Mouse (Mus musculus) heart, postnatal 14 days (tissue): ENCODE data around the gene Rtp3. TPM values are rescaled to one million over a fixed set of nuclear protein-coding genes. Genes with fewer than 3 reads are reported as not detected.

Experiments used
- DNase-seq, 2 experiments: peaks; one replicate each; pipeline ENCODE4 v3.0.0; 2021 to 2022
- intact Hi-C: fragments of 180-260 bp; cut with DNase I; formaldehyde crosslinking; loops from one replicate; pipeline ENCODE4 v1.15.1; 2025
- total RNA-seq, 2 experiments: library from RNA; stranded (reverse); gene quantifications; 2 replicates each; pipeline ENCODE4 v1.2.3; 2021

The Rtp3 gene
- total RNA-seq, 2 experiments from 2014 or later, result 3.0 to 5.2 TPM

DNA sequence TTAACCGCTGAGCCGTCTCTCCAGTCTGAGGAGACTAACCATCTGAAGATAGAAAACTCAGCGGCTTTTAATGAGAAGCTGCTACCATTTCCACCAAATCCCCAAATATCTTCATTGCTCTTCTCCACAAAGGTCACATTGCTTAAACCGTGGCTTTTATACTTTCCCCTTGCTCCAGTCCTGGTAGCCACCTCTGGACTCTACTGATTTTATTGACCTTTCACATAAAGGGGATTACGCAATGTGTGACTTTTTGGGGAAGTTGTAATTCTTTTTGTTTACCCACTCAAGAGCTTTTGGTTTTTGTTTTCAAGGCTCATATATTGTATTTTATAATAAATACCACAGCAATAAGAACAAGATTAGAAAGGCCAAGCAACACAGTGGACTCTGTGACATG lies 4.8 kb downstream of the Rtp3 start:
- intact Hi-C loops, result no loop called here
- DNase-seq, result no peak

DNA sequence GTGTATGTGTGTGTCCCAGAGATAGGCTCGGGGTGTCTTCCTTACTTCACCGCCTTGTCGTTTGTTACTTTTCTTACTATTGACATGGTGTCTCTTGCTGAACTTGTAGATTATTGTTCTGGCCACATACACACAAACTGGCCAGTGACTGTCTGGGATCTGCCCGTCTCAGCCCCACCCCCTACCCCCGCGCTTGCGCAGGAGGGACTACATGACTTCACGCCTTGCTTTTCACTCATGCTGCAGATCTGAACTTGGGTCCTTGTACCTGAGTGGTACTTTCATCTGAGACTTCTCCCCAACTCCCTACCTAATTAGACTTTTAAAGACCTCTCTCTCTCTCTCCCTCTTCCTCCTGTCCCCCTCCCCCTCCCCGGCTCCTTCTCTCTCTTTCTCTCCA lies 6.3 kb downstream of the Rtp3 start:
- no peak for DNase-seq
- intact Hi-C loops, result no loop called here

DNA sequence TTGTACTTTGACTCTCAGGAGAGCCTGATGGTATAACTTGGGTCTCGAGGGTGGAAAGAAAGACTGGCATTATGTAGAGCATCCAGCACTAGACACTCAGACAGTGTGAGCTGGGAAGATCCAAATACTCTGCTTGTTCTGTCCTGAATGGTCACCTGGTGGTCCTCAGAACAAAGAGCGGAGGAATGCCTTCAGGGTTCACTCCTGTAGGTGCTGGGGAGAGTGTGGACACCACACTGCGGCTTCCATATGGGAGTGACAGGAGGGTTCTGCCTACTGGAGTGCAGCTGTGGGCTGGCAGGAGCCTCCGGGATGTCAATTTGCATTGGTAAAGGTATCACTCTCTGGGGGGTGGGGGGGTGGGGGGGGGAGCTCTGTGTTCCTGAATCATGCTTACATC lies 8.0 kb downstream of the Rtp3 start:
- intact Hi-C loops, result no loop called here
- no peak for DNase-seq

- intact Hi-C loops, result no loop called here
Measured at GRCm38 (mm10) chr9:110979411-110979810, 11.0 kb downstream of the Rtp3 start.

DNA sequence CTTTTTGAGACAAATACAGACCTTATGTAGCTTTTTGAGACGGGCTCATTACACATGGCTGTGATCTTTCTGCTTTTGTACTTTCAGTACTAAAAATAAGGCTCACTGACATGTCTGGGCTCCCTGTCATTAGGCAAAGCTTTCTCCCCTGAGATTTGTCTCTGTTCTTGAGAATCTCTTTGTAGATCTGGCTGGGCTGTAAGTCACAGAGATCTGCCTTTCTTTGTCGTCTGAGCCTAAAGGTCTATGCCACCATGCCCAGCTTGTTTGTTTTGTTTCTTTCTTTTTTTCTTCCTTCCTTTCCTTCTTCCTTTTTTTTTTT lies 24.5 kb downstream of the Rtp3 start:
- intact Hi-C loops, result no loop called here
- no peak for DNase-seq

More at GRCm38 (mm10) chr9:110979411-110979810, 11.0 kb downstream of the Rtp3 start:
- DNase-seq, result no peak

DNA sequence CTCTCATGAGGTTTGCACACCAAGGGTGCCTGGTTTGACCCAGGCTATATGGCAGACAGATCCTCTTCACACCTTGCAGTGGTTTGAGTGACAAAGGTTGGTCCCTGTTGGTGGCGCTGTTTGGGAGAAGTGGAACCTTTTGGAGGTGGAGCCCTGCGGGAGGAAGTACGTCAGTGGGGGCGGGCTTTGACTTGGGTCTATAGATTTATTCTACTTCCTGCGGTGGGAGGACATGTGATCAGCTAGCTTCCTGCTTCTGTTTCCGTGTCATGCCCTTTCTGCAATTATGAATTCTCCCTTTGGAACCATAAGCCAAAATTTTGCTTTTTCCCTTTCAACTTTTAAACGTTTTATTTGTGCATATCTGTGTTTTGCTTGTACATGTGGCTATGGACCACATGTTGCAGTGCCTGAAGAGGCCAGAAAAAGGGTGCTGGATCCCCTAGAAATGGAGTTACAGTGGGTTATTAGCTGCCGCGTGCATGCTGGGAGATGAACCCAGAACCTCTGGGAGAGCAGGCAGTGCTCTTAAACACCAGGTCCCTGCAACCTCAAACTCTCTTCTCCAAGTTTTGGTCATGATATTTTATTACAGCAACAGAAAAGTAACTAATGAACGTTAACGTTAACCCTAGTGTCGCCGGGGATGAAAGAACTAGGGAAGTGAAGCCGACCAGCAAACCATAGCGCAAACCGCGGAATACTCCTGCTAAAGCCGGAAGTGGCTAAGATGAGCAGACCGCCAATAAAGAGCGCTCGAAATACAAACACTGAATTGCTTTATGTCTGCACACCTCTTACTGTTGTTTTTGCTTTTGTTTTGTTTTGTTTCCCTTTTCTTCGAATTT lies 25.1 kb downstream of the Rtp3 start:
- intact Hi-C loops, result no loop called here
- no peak for DNase-seq

DNA sequence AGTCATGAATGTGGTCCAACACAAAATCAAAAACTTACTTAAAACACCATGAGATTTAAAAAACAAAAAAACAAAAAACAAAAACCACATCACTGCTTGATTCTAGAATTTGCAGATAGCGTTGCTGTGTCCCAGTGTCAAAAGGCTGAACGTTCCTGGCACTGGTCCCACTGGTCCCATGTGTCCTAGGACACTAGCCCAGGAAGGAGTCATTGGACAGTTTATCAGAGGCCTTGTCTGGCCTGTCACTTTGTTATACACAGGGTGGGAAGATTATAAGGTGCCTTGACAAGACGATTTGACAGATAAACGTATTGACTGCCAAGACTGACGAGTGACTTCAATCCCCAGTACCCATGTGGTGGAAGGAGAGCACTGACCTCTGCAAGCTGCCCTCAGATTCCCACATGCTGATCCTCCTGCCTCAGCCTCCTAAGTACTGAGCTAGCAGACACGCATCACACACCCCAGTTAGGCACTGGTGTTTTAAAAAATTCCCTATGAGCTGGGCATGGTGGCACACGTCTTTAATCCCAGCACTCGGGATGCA lies 26.7 kb downstream of the Rtp3 start:
- DNase-seq, result peak; percentile 38 to 51
- intact Hi-C loops, result no loop called here

DNA sequence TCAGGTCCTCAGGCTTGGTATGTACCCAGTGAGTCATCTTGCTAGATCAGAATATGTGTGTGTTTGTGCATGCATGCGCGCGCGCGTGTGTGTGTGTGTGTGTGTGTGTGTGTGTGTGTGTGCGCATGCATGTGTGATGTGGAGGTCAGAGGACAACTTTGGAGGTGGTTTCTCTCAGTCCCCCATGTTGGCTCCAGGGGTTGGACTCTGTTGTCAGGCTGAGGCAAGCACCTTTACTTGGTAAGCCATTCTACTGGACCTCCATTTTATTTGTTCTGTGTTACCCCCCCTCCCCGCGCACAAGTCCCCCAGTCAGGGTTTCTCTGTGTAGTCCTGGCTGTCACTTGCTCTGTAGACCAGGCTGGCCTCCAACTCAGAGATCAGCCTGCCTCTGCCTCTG lies 29.0 kb downstream of the Rtp3 start:
- intact Hi-C loops, result no loop called here
- DNase-seq, result no peak

- DNase-seq, result no peak
- intact Hi-C loops, result no loop called here
Measured at GRCm38 (mm10) chr9:110960230-110961149, 29.9 kb downstream of the Rtp3 start.

GRCm38 (mm10) chr9:110959669-110960068 lies 30.7 kb downstream of the Rtp3 start:
- intact Hi-C loops, result loop anchor here (10.0 kb wide), 1 partner anchor 545 kb away; the partner anchor contains the start of gene Ngp
- no peak for DNase-seq

DNA sequence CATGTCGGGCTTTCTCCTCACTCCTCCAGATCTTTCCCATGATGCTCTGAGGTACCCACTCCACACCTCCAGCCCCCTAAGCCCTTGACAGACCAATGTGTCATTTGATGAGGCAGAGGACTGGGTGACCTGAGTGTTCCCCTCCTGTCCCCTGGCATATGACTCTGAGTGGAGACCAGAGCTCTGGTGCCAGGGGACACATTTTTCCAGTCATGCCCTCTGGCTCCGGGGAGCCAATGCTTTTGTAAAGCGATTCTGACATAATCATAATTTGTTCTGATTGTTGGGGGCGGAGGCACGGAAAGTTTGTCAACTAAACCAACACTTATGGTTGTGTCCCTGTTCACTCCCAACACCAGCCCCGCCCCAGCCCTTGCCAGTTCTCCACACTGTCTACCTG lies 34.4 kb downstream of the Rtp3 start:
- intact Hi-C loops, result loop anchor here (2.0 to 10.0 kb wide), 2 partner anchors 33 to 541 kb away; partner anchors contain the start of gene Ngp
- DNase-seq, result peak; percentile 44 to 49

DNA sequence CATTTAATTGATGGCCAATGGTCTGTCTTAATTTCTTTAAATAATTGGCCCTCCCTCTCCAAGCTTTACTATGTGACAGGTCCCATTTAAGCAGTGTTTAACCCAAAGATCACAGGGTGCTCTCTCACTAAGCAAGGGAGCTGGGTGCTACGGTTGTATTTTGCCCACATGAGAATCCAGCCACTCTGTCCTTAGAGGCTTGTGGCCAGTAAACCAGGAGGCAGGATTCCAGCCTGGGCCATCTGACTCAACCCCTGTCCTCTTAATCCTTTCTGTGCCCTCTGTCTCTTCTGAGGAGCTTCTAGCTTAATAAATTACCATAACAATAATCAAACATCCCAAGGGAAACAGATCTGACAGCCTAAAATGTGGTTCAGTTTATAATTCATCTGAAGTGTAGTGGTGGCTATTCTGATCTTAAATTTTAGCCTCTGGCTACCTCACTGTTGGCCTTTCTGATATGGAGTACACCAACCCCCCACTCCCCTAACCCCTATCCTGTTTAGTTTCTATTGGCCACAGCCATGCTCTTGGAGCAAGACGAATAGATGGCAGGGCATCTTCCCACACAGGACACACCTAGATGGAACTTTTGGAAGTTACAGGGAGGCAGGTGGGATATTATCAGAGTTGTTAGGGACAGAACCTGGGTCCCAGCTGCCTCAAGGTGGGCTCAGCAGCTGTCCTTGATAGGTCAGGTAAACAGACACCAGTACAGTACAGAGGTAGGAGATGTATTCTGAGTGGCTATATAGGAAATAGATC lies 35.5 kb downstream of the Rtp3 start:
- DNase-seq, result no peak
- intact Hi-C loops, result loop anchor here (2.0 to 10.0 kb wide), 4 partner anchors 32 to 540 kb away; partner anchors contain the start of gene Ngp

- intact Hi-C loops, result loop anchor here (2.0 to 10.0 kb wide), 4 partner anchors 31 to 539 kb away; partner anchors contain the start of gene Ngp
- peak; percentile 78 to 83 for DNase-seq
Measured at GRCm38 (mm10) chr9:110953550-110954461, 36.6 kb downstream of the Rtp3 start.

GRCm38 (mm10) chr9:110952931-110953549 lies 37.3 kb downstream of the Rtp3 start:
- intact Hi-C loops, result loop anchor here (5.0 to 10.0 kb wide), 3 partner anchors 171 to 538 kb away; partner anchors contain the start of gene Ngp

GRCm38 (mm10) chr9:110952398-110952797 lies 38.0 kb downstream of the Rtp3 start:
- intact Hi-C loops, result loop anchor here (5.0 to 10.0 kb wide), 3 partner anchors 170 to 538 kb away; partner anchors contain the start of gene Ngp
- no peak for DNase-seq

More at GRCm38 (mm10) chr9:110952931-110953549, 37.3 kb downstream of the Rtp3 start:
- DNase-seq, result no peak

DNA sequence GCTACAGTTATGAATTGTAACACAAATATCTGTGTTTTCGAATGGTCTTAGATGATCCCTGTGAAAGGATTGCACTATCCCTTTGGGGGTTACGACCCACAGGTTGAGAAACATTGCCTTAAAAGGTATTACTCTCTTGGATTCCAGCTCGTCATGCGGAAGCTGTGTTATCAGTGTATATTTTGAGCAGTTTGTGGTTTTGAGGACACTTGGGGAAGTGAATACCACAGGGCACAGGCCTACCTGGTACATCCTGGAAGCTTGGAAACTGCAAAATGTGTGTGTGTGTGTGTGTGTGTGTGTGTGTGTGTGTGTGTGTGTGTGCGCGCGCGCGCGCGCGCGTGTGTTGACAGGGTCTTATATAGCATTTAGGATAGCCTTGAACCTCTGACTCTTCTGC lies 38.5 kb downstream of the Rtp3 start:
- intact Hi-C loops, result loop anchor here (5.0 to 10.0 kb wide), 3 partner anchors 170 to 537 kb away; partner anchors contain the start of gene Ngp

DNA sequence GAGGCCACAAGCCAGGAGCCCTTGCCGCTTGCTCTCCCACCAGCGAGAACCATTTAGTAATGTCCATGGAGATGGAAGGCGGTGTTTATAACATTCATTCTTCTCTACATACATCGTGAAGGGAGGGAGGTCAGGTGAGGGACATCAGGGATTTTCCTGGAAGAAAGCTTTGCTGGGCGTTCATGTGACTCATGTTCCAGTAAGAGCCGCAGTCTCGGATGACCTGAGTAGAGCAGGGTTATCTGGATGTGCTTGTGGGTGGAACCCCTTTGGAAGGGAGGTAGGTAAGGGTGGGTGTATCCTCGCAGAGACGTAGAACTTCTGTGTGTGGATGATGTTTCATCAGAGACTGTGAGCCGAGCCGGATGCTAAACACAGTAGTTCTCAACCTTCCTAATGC lies 39.0 kb downstream of the Rtp3 start, which contains the start of gene Lrrc2:
Gene Lrrc2, plus strand, starts transcription at position 149 of the 400 bp plus-strand sequence.
- intact Hi-C loops, result loop anchor here (5.0 to 10.0 kb wide), 3 partner anchors 169 to 537 kb away; partner anchors contain the start of gene Ngp
- no peak for DNase-seq

More for the DNA sequence above, 38.5 kb downstream of the Rtp3 start:
- DNase-seq, result no peak

GRCm38 (mm10) chr9:110950109-110950508 lies 40.3 kb downstream of the Rtp3 start:
- intact Hi-C loops, result loop anchor here (5.0 to 10.0 kb wide), 3 partner anchors 168 to 535 kb away; partner anchors contain the start of gene Ngp
- DNase-seq, result no peak
